Mouse (Mus musculus) heart, adult 2 months (tissue): ENCODE measurements at regions not wholly inside any gene's neighbourhood (a gene's known extent, or its start where the extent isn't known, plus 50 kb on each side); places are given as distances from the start of the nearest gene placed in this dataset.

Experiments used
- CTCF ChIP-seq: fragments of 200-600 bp; IDR thresholded peaks from 2 replicates; pipeline ENCODE4 v1.8.1; 2022; ENCODE audit warnings: antibody characterized with exemption, mild to moderate bottlenecking, moderate library complexity
- EP300 ChIP-seq: fragments of 200-500 bp; IDR thresholded peaks from 2 replicates; pipeline ENCODE4 v1.6.1; 2011; ENCODE audit warnings: low read depth, low read length, control low read depth; ENCODE audit not compliant: insufficient read depth
- POLR2A ChIP-seq: fragments of 200-500 bp; IDR thresholded peaks from 2 replicates; pipeline ENCODE4 v1.6.1; 2011; ENCODE audit warnings: mild to moderate bottlenecking, low read depth, low read length, control low read depth; ENCODE audit not compliant: insufficient read depth

DNA sequence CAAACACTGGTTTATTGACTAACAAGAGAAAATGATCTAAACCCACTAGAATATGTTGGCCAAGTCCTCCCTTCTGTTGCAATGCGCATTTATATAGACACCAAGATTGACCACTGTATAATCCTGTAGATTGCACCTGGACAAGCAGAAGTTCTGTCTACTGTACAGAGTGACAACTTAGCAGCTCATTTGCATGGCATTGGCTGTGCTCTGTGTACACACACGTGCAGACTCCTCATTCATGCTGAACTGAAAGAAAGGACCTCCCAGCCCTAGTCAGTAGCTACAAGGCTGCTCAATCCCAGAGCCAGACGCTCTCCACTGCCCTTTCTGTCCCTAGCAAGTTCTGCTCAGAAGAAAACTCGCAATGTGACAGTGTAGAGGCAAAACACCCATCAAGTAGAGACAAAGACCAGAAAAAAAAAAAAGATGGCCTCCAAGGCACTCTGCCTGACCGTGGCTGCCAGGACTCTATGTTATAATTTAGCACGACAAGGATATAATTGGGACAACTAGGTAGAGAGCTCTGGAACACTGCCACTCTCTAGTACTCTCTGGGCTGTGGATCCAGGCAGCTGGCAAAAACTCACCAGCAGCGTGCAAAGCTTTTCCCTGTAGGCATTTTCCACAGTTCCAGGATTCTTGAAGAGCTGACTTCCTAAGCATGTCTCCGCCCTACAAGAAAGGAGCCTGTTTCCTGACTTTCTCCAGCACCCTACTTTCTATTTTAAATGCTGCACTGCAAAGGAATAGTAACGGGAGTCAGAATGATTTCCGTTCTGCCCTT, 108.2 kb downstream of the Akap11 start:
- TF ChIP-seq CTCF (no peak), POLR2A (no peak), EP300 (no peak)
